In genomic region chr5:113514062-113514461, GRCm38 (mm10) we compare ENCODE assay signal across 11 mouse cellular contexts. TPM values are rescaled to one million over a fixed set of nuclear protein-coding genes. Genes with fewer than 3 reads are reported as not detected.
DNase-seq lines count a peak whose midpoint lies in the region; ATAC-seq lines count a peak whose summit lies in the region.
"Had no signal": no experiment of that assay in that cellular context is flagged by ENCODE, and none has a peak within 500 bp of the region (broad histone marks: within the 10 kb centered on the region; RNA-seq: fewer than 3 reads in every experiment).

No protein-coding gene starts in this region.

- no peaks in the 10 kb centered on the region for H3K27me3 ChIP-seq in intestine, embryonic 15.5 days (replicated peaks)
- H3K27me3 ChIP-seq: neural tube, embryonic 13.5 days had no signal

- H3K9ac ChIP-seq in intestine, embryonic 15.5 days: no peak overlapping the region
- H3K9ac ChIP-seq: neural tube, embryonic 13.5 days had no signal

- no peak overlapping the region for H3K4me3 ChIP-seq in intestine, embryonic 15.5 days (replicated peaks)
- H3K4me3 ChIP-seq: midbrain, embryonic 10.5 days; neural tube, embryonic 13.5 days had no signal

- H3K27ac ChIP-seq in intestine, embryonic 15.5 days: no peak overlapping the region
- H3K27ac ChIP-seq: midbrain, embryonic 10.5 days; neural tube, embryonic 13.5 days had no signal

- H3K4me1 ChIP-seq in intestine, embryonic 15.5 days (replicated peaks): 0 out of 2 replicates have a peak, but pooled peaks cover 6% of the 10 kb centered on the region

- DNase-seq in layer of hippocampus, adult 11-12 months (ENCODE audit: low spot score): peak; percentile 79
- DNase-seq in layer of hippocampus, adult 9-10 months (ENCODE audit: low spot score): no peak
- peak; percentile 69 to 73 for DNase-seq in cerebellum, postnatal 10 days
- peak; percentile 65 to 71 for DNase-seq in frontal cortex, postnatal 10 days (ENCODE audit: low spot score in 2 of 2)
- DNase-seq in right cerebral cortex, adult 2 months (ENCODE audit: low spot score in 2 of 2): peak; percentile 89 to 93
- no peak for DNase-seq in gastrocnemius, adult 18-20 months (ENCODE audit: low spot score)
- DNase-seq: lung, adult 18-20 months; spleen, adult 18-20 months had no signal

- no peaks in the 10 kb centered on the region for H3K36me3 ChIP-seq in intestine, embryonic 15.5 days
- H3K36me3 ChIP-seq: midbrain, embryonic 10.5 days; neural tube, embryonic 13.5 days had no signal

- no peak for ATAC-seq in intestine, embryonic 15.5 days

- WGBS in intestine, embryonic 15.5 days: 78% methylated on average over 6 of the region's 6 CpGs

- H3K9me3 ChIP-seq in intestine, embryonic 15.5 days: no peaks in the 10 kb centered on the region
- H3K9me3 ChIP-seq: midbrain, embryonic 10.5 days; neural tube, embryonic 13.5 days had no signal

- no peak overlapping the region for H3K4me2 ChIP-seq in intestine, embryonic 15.5 days (replicated peaks)
- H3K4me2 ChIP-seq: neural tube, embryonic 13.5 days had no signal

RNA-seq across cellular contexts. Expression of gene Wscd2, which starts 23.9 kb away (rescaled TPM):
- polyA plus RNA-seq in intestine, embryonic 15.5 days (2015; fragmentation: Nextera tagmentation; extraction: Ambion mirVana): 7.0 and 7.7 TPM in 2 replicates
- under 1 TPM; 0.16 to 0.26 TPM for total RNA-seq in gastrocnemius, adult 18-20 months (2021)

Comparison
In these comparisons a context has a peak if more than half of its experiments do, and no peak if none do; other contexts are left out.
1. DNase-seq: peak in layer of hippocampus, adult 11-12 months (single experiment), cerebellum, postnatal 10 days (2 of 2), frontal cortex, postnatal 10 days (2 of 2) and right cerebral cortex, adult 2 months (2 of 2); none in layer of hippocampus, adult 9-10 months (single experiment) and gastrocnemius, adult 18-20 months (single experiment).